Mouse (Mus musculus) stomach, postnatal 0 days (tissue): ENCODE data around the gene Rras2.

ENCODE experiments used
- CTCF ChIP-seq: IDR thresholded peaks from 2 replicates; pipeline ENCODE4 v1.5.1; 2016; ENCODE audit warnings: antibody characterized with exemption, low read depth, mild to moderate bottlenecking, moderate library complexity
- EP300 ChIP-seq: optimal IDR thresholded peaks from 2 replicates; pipeline ENCODE3; 2016; ENCODE audit warnings: antibody characterized with exemption

DNA sequence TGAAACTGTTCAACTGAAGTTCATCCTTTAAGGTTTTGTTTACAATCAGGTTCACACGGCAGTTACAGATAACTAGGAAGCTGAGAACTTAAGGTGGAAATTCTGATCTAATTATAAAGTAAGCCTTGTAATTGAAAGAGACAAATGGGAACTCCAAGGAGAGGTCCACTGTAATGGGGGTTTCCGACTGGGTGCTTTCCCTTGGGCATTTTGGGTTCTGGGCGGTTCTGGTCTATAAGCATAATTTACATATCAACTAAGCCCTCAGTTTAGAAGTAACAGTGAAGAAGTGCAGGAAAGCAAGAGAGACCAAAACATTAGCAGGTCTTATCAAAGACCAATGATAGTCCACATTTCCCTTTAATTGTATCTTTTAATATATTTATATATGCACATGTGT lies 33.8 kb downstream of the Rras2 start:
- TF ChIP-seq CTCF: no peak
- TF ChIP-seq EP300: no peak
